Mouse (Mus musculus): ENCODE measurements around the gene Col5a1. TPM values are rescaled to one million over a fixed set of nuclear protein-coding genes. Genes with fewer than 3 reads are reported as not detected.

Gene Col5a1
- polyA plus RNA-seq, 1 experiment from 2014 or later, result 59.1 TPM

- no peak overlapping the region for H3K4me2 ChIP-seq
- H3K4me1 ChIP-seq (replicated peaks), result peaks cover 12% of the 10 kb centered on the region
- H3K4me3 ChIP-seq (replicated peaks), result no peak overlapping the region
- H3K36me3 ChIP-seq, result no peaks in the 10 kb centered on the region
- H3K27me3 ChIP-seq, result peaks cover 2% of the 10 kb centered on the region; the same call in 1 of the 2 replicates
- 60% methylated on average over 18 of the region's 18 CpGs for WGBS
- ATAC-seq (ENCODE audit: insufficient number of reproducible peaks, insufficient read depth, low FRiP score, low TSS enrichment, low read depth), result no peak
- H3K9me3 ChIP-seq, result no peaks in the 10 kb centered on the region
- 0 out of 2 replicates have a peak overlapping the region, but pooled peaks have one; percentile 12 for H3K27ac ChIP-seq
- no peak overlapping the region for H3K9ac ChIP-seq (replicated peaks)
These were observed 21.5 kb upstream of the Col5a1 start for GRCm38 (mm10) chr2:27864491-27865365.

GRCm38 (mm10) chr2:27870586-27870985, 15.6 kb upstream of the Col5a1 start:
- no peak overlapping the region for H3K27ac ChIP-seq
- no peaks in the 10 kb centered on the region for H3K9me3 ChIP-seq
- H3K4me3 ChIP-seq (replicated peaks), result no peak overlapping the region
- 0 out of 2 replicates have a peak, but pooled peaks cover 7% of the 10 kb centered on the region for H3K4me1 ChIP-seq (replicated peaks)
- H3K9ac ChIP-seq (replicated peaks), result no peak overlapping the region
- H3K36me3 ChIP-seq, result no peaks in the 10 kb centered on the region
- no peak overlapping the region for H3K4me2 ChIP-seq
- 74% methylated on average over 1 of the region's 1 CpGs for WGBS
- ATAC-seq (ENCODE audit: insufficient number of reproducible peaks, insufficient read depth, low FRiP score, low TSS enrichment, low read depth), result no peak
- H3K27me3 ChIP-seq, result no peaks in the 10 kb centered on the region

GRCm38 (mm10) chr2:27871056-27871455, 15.2 kb upstream of the Col5a1 start:
- no peak for ATAC-seq (ENCODE audit: insufficient number of reproducible peaks, insufficient read depth, low FRiP score, low TSS enrichment, low read depth)
- Histone ChIP-seq H3K4me2 (no peak overlapping the region), H3K27me3 (no peaks in the 10 kb centered on the region), H3K4me1 (replicated peaks) (0 out of 2 replicates have a peak, but pooled peaks cover 7% of the 10 kb centered on the region), H3K36me3 (no peaks in the 10 kb centered on the region), H3K27ac (no peak overlapping the region), H3K9me3 (no peaks in the 10 kb centered on the region), H3K9ac (replicated peaks) (no peak overlapping the region), H3K4me3 (replicated peaks) (no peak overlapping the region)
- WGBS, result 56% methylated on average over 4 of the region's 4 CpGs

- no peaks in the 10 kb centered on the region for H3K9me3 ChIP-seq
- WGBS, result 62% methylated on average over 3 of the region's 3 CpGs
- H3K4me1 ChIP-seq (replicated peaks), result 0 out of 2 replicates have a peak, but pooled peaks cover 7% of the 10 kb centered on the region
- H3K36me3 ChIP-seq, result no peaks in the 10 kb centered on the region
- H3K27ac ChIP-seq, result no peak overlapping the region
- no peak for ATAC-seq (ENCODE audit: insufficient number of reproducible peaks, insufficient read depth, low FRiP score, low TSS enrichment, low read depth)
- no peak overlapping the region for H3K9ac ChIP-seq (replicated peaks)
- H3K4me2 ChIP-seq, result no peak overlapping the region
- no peak overlapping the region for H3K4me3 ChIP-seq (replicated peaks)
- no peaks in the 10 kb centered on the region for H3K27me3 ChIP-seq
These were observed 13.9 kb upstream of the Col5a1 start for GRCm38 (mm10) chr2:27872276-27872675.

- Histone ChIP-seq H3K4me2 (no peak overlapping the region), H3K9me3 (no peaks in the 10 kb centered on the region), H3K27ac (no peak overlapping the region), H3K36me3 (no peaks in the 10 kb centered on the region), H3K4me3 (replicated peaks) (no peak overlapping the region), H3K9ac (replicated peaks) (no peak overlapping the region), H3K4me1 (replicated peaks) (0 out of 2 replicates have a peak, but pooled peaks cover 7% of the 10 kb centered on the region), H3K27me3 (no peaks in the 10 kb centered on the region)
- WGBS, result 76% methylated on average over 5 of the region's 5 CpGs
- ATAC-seq (ENCODE audit: insufficient number of reproducible peaks, insufficient read depth, low FRiP score, low TSS enrichment, low read depth), result no peak
These were observed 13.2 kb upstream of the Col5a1 start for GRCm38 (mm10) chr2:27873030-27873429.

GRCm38 (mm10) chr2:27874596-27874995, 11.6 kb upstream of the Col5a1 start:
- H3K9ac ChIP-seq (replicated peaks), result no peak overlapping the region
- H3K4me3 ChIP-seq (replicated peaks), result no peak overlapping the region
- no peak for ATAC-seq (ENCODE audit: insufficient number of reproducible peaks, insufficient read depth, low FRiP score, low TSS enrichment, low read depth)
- H3K9me3 ChIP-seq, result no peaks in the 10 kb centered on the region
- H3K4me1 ChIP-seq (replicated peaks), result 0 out of 2 replicates have a peak, but pooled peaks cover 7% of the 10 kb centered on the region
- H3K27ac ChIP-seq, result no peak overlapping the region
- H3K36me3 ChIP-seq, result no peaks in the 10 kb centered on the region
- H3K27me3 ChIP-seq, result no peaks in the 10 kb centered on the region
- WGBS, result 70% methylated on average over 3 of the region's 3 CpGs
- no peak overlapping the region for H3K4me2 ChIP-seq

- Histone ChIP-seq H3K4me1 (replicated peaks) (0 out of 2 replicates have a peak, but pooled peaks cover 7% of the 10 kb centered on the region), H3K36me3 (no peaks in the 10 kb centered on the region), H3K9me3 (no peaks in the 10 kb centered on the region), H3K4me3 (replicated peaks) (no peak overlapping the region), H3K4me2 (no peak overlapping the region; the same call in 1 of the 2 replicates), H3K27ac (no peak overlapping the region), H3K27me3 (no peaks in the 10 kb centered on the region), H3K9ac (replicated peaks) (no peak overlapping the region)
- no peak for ATAC-seq (ENCODE audit: insufficient number of reproducible peaks, insufficient read depth, low FRiP score, low TSS enrichment, low read depth)
- 66% methylated on average over 5 of the region's 5 CpGs for WGBS
These were observed 11.0 kb upstream of the Col5a1 start for GRCm38 (mm10) chr2:27875231-27875630.

- Histone ChIP-seq H3K4me1 (replicated peaks) (0 out of 2 replicates have a peak, but pooled peaks cover 5% of the 10 kb centered on the region), H3K4me2 (no peak overlapping the region)
- 71% methylated on average over 5 of the region's 5 CpGs for WGBS
These were observed 10.4 kb upstream of the Col5a1 start for GRCm38 (mm10) chr2:27875786-27876185.

GRCm38 (mm10) chr2:27876724-27877504, 9.3 kb upstream of the Col5a1 start:
- H3K27me3 ChIP-seq, result no peaks in the 10 kb centered on the region
- 79% methylated on average over 13 of the region's 13 CpGs for WGBS
- no peak overlapping the region for H3K4me2 ChIP-seq
- H3K9ac ChIP-seq (replicated peaks), result no peak overlapping the region
- H3K27ac ChIP-seq, result 0 out of 2 replicates have a peak overlapping the region, but pooled peaks have one; percentile 23
- no peaks in the 10 kb centered on the region for H3K36me3 ChIP-seq
- H3K9me3 ChIP-seq, result no peaks in the 10 kb centered on the region
- no peak for ATAC-seq (ENCODE audit: insufficient number of reproducible peaks, insufficient read depth, low FRiP score, low TSS enrichment, low read depth)
- peaks cover 8% of the 10 kb centered on the region; the same call in 1 of the 2 replicates for H3K4me1 ChIP-seq (replicated peaks)
- H3K4me3 ChIP-seq (replicated peaks), result no peak overlapping the region

More at GRCm38 (mm10) chr2:27875786-27876185, 10.4 kb upstream of the Col5a1 start:
- Histone ChIP-seq H3K36me3 (no peaks in the 10 kb centered on the region), H3K27me3 (no peaks in the 10 kb centered on the region), H3K9ac (replicated peaks) (no peak overlapping the region), H3K9me3 (no peaks in the 10 kb centered on the region), H3K4me3 (replicated peaks) (no peak overlapping the region), H3K27ac (no peak overlapping the region)
- no peak for ATAC-seq (ENCODE audit: insufficient number of reproducible peaks, insufficient read depth, low FRiP score, low TSS enrichment, low read depth)

GRCm38 (mm10) chr2:27878066-27878465, 8.2 kb upstream of the Col5a1 start:
- Histone ChIP-seq H3K36me3 (no peaks in the 10 kb centered on the region), H3K9me3 (no peaks in the 10 kb centered on the region), H3K27me3 (no peaks in the 10 kb centered on the region), H3K4me2 (no peak overlapping the region), H3K4me1 (replicated peaks) (peaks cover 8% of the 10 kb centered on the region; the same call in 1 of the 2 replicates), H3K27ac (no peak overlapping the region), H3K4me3 (replicated peaks) (no peak overlapping the region), H3K9ac (replicated peaks) (no peak overlapping the region)
- WGBS, result 82% methylated on average over 5 of the region's 5 CpGs
- no peak for ATAC-seq (ENCODE audit: insufficient number of reproducible peaks, insufficient read depth, low FRiP score, low TSS enrichment, low read depth)

- Histone ChIP-seq H3K36me3 (no peaks in the 10 kb centered on the region), H3K9me3 (no peaks in the 10 kb centered on the region), H3K4me2 (no peak overlapping the region), H3K4me3 (replicated peaks) (no peak overlapping the region), H3K9ac (replicated peaks) (no peak overlapping the region), H3K4me1 (replicated peaks) (peaks cover 39% of the 10 kb centered on the region), H3K27me3 (no peaks in the 10 kb centered on the region), H3K27ac (no peak overlapping the region; the same call in 1 of the 2 replicates)
- 63% methylated on average over 7 of the region's 7 CpGs for WGBS
- no peak for ATAC-seq (ENCODE audit: insufficient number of reproducible peaks, insufficient read depth, low FRiP score, low TSS enrichment, low read depth)
These were observed 2.9 kb upstream of the Col5a1 start for GRCm38 (mm10) chr2:27883276-27883675.

All from limb, embryonic 12.5 days (tissue).